Mouse (Mus musculus): Measurements from ENCODE around the gene Thap12. TPM values are rescaled to one million over a fixed set of nuclear protein-coding genes. Genes with fewer than 3 reads are reported as not detected.
A peak's percentile ranks its signal among the peaks of the same experiment; 100 is the strongest.

Thap12 gene
- polyA plus RNA-seq (2016; fragmentation: Nextera tagmentation; extraction: Ambion mirVana), result 50.8 and 56.2 TPM in 2 replicates

DNA sequence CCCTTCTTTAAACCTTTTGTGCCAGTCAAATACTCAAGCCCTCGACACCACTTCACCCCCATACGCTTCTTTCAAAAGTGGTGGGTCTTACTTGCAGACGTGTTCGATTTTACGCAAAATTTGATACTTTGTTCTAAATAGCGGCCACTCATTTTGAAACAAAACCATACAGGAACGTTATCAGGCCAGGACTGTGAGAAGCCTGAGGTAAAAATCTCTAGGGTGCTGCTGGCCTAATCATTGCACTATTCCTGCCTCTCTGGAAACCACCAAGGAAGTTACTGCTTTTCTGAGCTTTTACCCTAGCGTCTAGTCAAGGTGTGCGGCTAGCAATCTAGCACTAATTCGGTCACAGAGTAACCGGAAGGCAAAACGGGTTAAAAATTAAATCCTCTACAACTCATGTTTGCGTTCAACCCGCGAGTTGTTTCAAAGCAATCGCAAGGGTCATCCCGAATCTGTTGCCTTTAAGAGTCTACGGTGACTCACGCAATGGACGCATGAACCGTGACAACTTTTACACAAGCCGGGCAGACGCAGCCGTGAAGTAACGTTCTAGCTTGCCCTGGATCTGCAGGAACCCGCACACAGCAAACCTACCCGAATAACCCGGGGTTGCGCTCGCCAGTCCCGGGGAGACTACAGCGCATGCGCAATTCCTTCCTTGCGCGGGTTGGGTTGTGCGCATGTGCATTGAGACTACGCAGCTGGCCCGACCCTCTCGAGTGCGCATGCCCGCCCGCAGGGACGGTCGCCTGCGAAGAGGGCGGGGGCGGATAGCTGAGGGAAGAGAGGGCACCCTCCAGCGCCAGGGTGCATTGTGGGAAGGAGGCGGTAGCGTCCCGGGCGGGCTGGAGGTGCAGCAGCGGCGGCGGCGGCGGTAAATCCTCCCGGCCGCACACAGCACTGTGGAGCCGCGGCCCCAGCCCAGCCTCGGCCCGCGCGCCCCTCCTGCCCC lies at the start of gene Thap12:
Gene Thap12, plus strand, starts transcription at position 821 of the 958 bp plus-strand sequence.
- H3K27ac ChIP-seq, result peak within 1 kb of the TSS; percentile 94
- 0 out of 2 replicates have a peak, but pooled peaks cover 4% of the 10 kb centered on the region for H3K36me3 ChIP-seq
- H3K4me3 ChIP-seq, result peak within 1 kb of the TSS; percentile 84
- H3K4me1 ChIP-seq, result peaks cover 34% of the 10 kb centered on the region
- WGBS, result 4% methylated on average over 65 of the region's 65 CpGs
- no peaks in the 10 kb centered on the region for H3K9me3 ChIP-seq (replicated peaks)
- peak; percentile 100 for DNase-seq (ENCODE audit: low spot score)
- no peaks in the 10 kb centered on the region for H3K27me3 ChIP-seq (ENCODE audit: low read depth, poor library complexity, severe bottlenecking)

DNA sequence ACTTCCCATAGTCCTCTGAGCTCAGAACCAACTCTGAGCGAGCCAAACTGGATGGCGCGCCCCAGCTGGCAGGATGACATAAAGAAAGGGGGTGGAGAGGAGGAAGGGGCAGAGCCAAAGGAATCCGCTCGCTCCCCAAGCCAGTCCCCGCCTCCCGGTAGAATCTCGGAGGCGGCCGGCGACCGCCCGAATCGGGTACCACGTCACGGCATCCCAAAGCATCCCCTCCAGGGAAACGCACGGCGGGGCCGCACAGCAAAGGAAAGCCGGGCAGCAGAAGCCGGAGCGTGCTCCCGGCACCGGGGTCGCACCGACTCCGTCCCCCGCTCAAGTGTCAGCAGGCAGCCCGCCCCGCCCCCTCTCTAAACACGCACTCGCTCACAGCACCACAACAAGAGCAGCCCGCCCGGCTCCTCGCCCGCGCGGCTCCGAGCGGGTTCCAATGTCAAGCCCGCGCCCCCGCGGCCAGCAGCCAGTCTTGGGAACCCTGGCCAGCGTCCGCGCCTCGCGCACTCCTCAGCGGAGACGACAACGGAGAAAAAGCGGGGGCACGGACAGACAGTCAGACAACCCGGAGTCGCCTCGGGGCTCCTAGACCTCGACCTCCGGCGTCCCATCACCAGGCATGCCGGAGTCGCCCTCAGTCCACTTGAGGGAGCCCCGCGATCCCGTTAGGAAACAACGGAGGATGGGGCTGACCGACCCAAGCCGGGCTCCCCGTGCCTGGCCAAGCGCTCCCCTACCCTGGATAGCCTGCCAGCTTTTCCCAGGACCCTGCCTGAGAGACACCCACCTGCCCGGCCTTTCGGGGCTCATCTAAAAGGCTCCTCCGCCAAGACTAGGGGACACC lies 47.0 kb upstream of the Thap12 start:
- H3K36me3 ChIP-seq, result peaks cover 60% of the 10 kb centered on the region
- H3K9me3 ChIP-seq (replicated peaks), result no peaks in the 10 kb centered on the region
- H3K4me1 ChIP-seq, result peaks cover 21% of the 10 kb centered on the region
- WGBS, result under 1% methylated on average over 74 of the region's 74 CpGs
- DNase-seq (ENCODE audit: low spot score), result peak; percentile 85
- peak overlapping the region; percentile 99 for H3K4me3 ChIP-seq
- H3K27me3 ChIP-seq (ENCODE audit: low read depth, poor library complexity, severe bottlenecking), result no peaks in the 10 kb centered on the region
- peak overlapping the region; percentile 97 for H3K27ac ChIP-seq

DNA sequence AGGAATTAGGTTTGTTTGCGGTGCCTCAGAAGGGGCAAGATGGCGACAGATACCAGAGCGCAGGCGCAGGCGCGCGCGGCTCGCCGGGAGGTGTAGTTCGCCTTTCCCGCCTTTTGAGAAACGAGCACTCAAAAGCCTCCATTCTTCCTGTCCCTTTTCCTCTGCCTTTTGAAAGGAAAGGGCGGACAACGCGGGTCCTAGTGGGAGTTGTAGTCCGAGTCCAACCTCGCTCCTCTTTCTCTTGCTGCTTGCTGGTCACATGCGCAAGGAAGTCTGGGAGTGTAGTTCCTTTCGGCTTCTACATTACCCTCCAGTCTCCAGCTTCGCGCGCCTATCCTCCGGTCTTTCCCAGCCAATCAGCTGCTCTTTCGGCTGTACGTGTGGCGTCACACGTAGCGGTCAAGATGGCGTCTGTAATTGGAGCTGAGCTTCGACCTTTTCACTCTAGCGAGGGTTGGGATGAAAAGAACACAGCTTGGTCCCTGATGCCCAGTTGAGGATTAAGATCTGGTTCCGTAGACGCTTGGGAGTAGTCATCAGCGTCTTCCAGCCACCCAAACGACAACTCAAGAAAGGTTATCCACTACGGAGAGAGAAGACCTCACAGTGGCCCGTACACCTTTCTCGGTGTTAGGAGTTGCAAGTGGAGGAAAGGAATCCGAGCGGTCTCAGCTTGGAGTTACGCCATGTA lies 46.2 kb upstream of the Thap12 start, which contains the start of gene Emsy:
Gene Emsy, minus strand, starts transcription at position 253 of the 691 bp plus-strand sequence.
- peak within 1 kb of the TSS; percentile 99 for H3K4me3 ChIP-seq
- peaks cover 21% of the 10 kb centered on the region for H3K4me1 ChIP-seq
- H3K27me3 ChIP-seq (ENCODE audit: low read depth, poor library complexity, severe bottlenecking), result no peaks in the 10 kb centered on the region
- under 1% methylated on average over 42 of the region's 42 CpGs for WGBS
- peak; percentile 94 for DNase-seq (ENCODE audit: low spot score)
- peaks cover 58% of the 10 kb centered on the region for H3K36me3 ChIP-seq
- H3K9me3 ChIP-seq (replicated peaks), result no peaks in the 10 kb centered on the region
- peak within 1 kb of the TSS; percentile 97 for H3K27ac ChIP-seq

DNA sequence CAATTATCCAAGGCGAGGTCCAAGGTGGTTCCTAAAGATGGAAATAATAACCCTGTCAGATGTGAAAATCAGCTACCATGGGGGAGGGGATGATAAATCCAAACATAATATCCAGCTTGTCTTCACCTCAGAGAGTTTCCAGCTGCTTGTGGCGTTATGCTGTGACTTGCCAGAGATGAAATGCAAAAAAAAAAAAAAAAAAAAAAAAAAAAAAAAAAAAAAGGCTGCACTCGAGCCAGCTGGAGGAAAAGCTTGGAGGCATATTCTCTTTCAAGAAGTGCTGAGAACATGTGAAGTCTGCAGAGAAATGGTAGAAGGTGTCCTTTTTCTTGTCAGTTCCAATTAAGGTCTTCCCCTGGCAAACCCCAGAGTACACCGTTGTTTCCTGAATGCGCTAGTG lies 37.7 kb upstream of the Thap12 start:
- no peaks in the 10 kb centered on the region for H3K27me3 ChIP-seq (ENCODE audit: low read depth, poor library complexity, severe bottlenecking)
- 59% methylated on average over 5 of the region's 5 CpGs for WGBS
- H3K4me3 ChIP-seq, result no peak overlapping the region
- no peaks in the 10 kb centered on the region for H3K9me3 ChIP-seq (replicated peaks)
- no peak overlapping the region for H3K27ac ChIP-seq
- peaks cover 13% of the 10 kb centered on the region for H3K4me1 ChIP-seq
- DNase-seq (ENCODE audit: low spot score), result no peak
- H3K36me3 ChIP-seq, result 0 out of 2 replicates have a peak, but pooled peaks cover 11% of the 10 kb centered on the region

DNA sequence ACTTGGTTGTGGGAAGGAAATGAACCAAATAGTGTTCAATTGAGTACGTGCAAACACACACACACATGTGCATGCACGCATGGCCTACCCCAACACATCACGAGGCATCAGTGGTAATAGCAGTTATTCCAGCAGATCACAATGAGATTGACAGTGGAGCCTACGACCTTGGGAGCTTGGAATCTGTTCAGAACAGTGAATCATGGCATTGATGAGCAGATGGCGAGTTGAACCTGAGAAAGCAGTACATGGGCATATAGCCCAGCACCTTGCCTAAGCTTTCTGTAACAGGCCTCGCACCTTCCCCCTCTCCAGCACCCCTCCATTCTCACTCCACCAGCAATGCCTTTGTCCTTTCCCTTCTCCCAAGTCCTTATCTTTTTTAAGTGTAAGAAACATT lies 37.2 kb upstream of the Thap12 start:
- Histone ChIP-seq H3K9me3 (replicated peaks) (no peaks in the 10 kb centered on the region), H3K36me3 (0 out of 2 replicates have a peak, but pooled peaks cover 6% of the 10 kb centered on the region), H3K27me3 (ENCODE audit: low read depth, poor library complexity, severe bottlenecking) (no peaks in the 10 kb centered on the region), H3K27ac (no peak overlapping the region), H3K4me1 (peaks cover 13% of the 10 kb centered on the region), H3K4me3 (no peak overlapping the region)
- DNase-seq (ENCODE audit: low spot score), result no peak
- WGBS, result 92% methylated on average over 6 of the region's 6 CpGs

DNA sequence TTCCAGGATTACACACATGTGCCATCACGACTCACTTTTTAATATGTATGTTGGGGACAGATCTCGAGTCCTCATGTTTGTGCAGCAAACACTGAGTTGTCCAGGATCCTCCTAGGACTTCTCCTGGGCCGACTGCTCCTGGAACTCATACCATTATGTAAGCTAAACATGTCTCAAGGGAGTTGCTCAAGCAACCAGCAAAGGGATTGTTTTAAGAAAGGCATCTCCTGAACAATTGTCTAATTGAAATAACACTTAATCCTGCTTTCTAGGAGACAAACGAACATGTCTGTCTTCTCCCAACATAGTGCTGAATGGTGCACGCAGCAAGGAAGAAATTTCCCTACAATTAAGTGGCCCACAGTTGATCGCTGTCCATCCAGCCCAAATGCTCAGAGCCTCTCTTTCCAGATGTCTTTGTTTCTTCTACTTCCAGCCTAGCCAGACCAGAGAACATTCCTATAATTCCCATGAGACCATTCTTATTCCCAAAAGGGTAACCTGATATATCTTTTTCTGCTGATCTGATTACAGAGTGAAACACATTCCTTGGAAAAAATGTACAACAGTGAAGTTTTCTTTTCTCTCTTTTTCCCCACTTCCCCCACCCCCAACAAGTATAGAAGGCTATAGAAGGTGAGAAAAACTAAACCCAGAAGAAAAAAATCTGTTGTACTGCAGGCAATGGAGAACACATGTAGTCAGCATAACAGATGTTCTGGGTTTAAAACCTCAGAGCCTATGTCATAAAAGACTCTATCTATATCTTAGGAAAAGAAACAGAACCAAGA lies 34.8 kb upstream of the Thap12 start:
- Histone ChIP-seq H3K4me3 (no peak overlapping the region), H3K4me1 (peaks cover 34% of the 10 kb centered on the region), H3K27ac (peak overlapping the region; percentile 27; the same call in 1 of the 2 replicates), H3K9me3 (replicated peaks) (no peaks in the 10 kb centered on the region), H3K27me3 (ENCODE audit: low read depth, poor library complexity, severe bottlenecking) (no peaks in the 10 kb centered on the region), H3K36me3 (no peaks in the 10 kb centered on the region)
- 84% methylated on average over 6 of the region's 6 CpGs for WGBS
- no peak for DNase-seq (ENCODE audit: low spot score)

DNA sequence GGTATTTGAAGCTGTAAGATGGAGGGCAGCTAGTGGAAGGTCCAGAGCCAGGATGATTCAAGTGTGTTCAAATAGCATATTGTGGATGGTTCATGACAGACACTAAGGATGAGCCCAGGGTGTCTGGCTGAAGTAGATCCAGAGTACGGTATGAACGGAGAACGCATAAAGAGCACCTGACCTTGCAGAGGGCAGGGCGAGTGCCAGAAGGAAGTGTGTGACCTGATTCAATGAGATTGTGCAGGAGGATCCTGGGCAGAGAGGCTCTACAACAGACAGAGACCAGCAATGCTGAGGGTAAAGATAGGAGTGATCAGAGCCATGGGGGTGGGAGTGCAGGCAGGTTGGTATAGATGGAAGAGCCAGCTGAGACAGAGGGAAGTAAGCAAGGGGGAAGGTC lies 32.1 kb upstream of the Thap12 start:
- no peak overlapping the region for H3K4me3 ChIP-seq
- peaks cover 34% of the 10 kb centered on the region for H3K4me1 ChIP-seq
- no peaks in the 10 kb centered on the region for H3K36me3 ChIP-seq
- no peaks in the 10 kb centered on the region for H3K9me3 ChIP-seq (replicated peaks)
- DNase-seq (ENCODE audit: low spot score), result no peak
- H3K27me3 ChIP-seq (ENCODE audit: low read depth, poor library complexity, severe bottlenecking), result peaks cover 5% of the 10 kb centered on the region; the same call in 1 of the 2 replicates
- 91% methylated on average over 4 of the region's 4 CpGs for WGBS
- H3K27ac ChIP-seq, result peak overlapping the region; percentile 58; the same call in 1 of the 2 replicates

DNA sequence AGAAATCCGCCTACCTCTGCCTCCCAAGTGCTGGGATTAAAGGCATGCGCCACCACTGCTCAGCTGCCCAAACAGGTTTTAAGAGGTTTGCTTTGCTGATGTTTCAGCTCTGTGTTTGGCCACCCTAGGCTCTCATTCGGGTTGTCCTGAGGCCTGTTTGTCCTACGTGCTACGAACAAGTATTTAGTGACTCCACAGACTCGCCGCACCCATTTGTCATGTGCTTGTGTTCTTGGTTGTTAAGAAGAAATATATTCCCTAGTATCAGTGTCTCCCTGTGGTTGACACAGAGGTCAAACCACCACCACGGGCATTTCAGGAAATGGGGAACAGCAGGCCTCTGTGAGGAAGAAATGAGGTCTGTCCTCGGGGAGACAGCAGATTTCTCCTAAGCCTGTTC lies 31.5 kb upstream of the Thap12 start:
- Histone ChIP-seq H3K4me1 (peaks cover 34% of the 10 kb centered on the region), H3K4me3 (no peak overlapping the region), H3K9me3 (replicated peaks) (no peaks in the 10 kb centered on the region), H3K27ac (peak overlapping the region; percentile 58), H3K36me3 (no peaks in the 10 kb centered on the region), H3K27me3 (ENCODE audit: low read depth, poor library complexity, severe bottlenecking) (peaks cover 5% of the 10 kb centered on the region; the same call in 1 of the 2 replicates)
- no peak for DNase-seq (ENCODE audit: low spot score)
- WGBS, result 42% methylated on average over 9 of the region's 9 CpGs

DNA sequence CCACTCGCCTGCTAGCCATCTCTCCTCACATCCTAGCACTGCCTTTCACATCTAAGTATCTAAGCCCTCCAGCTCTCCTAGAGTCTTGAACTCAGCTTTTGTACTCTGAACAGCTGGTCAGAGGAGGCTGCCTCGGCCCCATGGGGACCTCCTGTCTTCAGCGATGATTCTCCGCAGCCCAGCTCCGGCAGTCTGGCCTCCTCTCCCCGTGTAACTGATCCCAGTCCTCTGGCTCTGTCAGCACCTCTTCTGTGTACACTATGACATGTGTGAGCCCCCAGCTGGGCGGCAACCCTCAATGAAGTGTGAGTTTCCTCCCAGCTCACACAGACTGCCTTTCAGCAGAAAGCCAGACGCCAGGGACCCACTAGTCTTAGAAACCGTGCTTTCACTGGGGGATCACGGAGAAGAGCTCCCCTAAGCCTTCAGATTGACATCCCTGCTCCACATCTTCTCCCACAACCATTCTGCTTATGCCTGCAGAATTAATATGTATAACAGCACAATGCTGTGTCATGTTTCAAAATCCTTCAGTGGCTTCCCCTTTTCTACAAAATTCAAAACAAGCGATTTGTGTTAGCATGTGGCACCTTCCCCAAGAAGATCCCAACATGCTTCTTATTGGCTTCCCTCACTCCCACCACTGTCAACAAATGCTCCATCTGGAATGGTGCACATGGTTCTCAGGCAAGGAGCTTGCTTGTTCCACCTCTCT lies 30.5 kb upstream of the Thap12 start:
- DNase-seq (ENCODE audit: low spot score), result peak; percentile 66
- H3K27me3 ChIP-seq (ENCODE audit: low read depth, poor library complexity, severe bottlenecking), result peaks cover 5% of the 10 kb centered on the region; the same call in 1 of the 2 replicates
- no peaks in the 10 kb centered on the region for H3K9me3 ChIP-seq (replicated peaks)
- peaks cover 38% of the 10 kb centered on the region for H3K4me1 ChIP-seq
- H3K36me3 ChIP-seq, result no peaks in the 10 kb centered on the region
- peak overlapping the region; percentile 58 for H3K27ac ChIP-seq
- WGBS, result 45% methylated on average over 11 of the region's 11 CpGs
- H3K4me3 ChIP-seq, result 0 out of 2 replicates have a peak overlapping the region, but pooled peaks have one; percentile 0

DNA sequence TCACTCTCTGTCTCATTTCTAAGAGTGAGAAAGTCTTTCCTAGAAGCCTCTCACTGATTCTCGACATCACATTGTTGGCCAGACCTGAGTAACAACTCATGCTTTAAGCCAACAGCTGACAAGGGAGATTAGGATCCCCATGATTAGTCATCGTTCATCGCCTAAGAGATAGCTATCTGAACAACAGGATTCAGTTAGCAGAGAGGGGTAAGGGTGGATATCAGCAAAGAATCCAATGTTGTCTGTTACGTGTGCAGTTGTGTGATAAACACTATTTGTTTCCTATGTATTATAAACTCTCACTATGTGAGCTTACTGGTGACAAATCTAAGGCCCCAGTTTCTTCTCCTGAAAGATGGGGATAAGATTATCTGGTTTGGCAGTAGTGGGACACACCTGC lies 28.6 kb upstream of the Thap12 start:
- no peak for DNase-seq (ENCODE audit: low spot score)
- no peaks in the 10 kb centered on the region for H3K9me3 ChIP-seq (replicated peaks)
- H3K4me1 ChIP-seq, result peaks cover 44% of the 10 kb centered on the region
- H3K36me3 ChIP-seq, result no peaks in the 10 kb centered on the region
- H3K27me3 ChIP-seq (ENCODE audit: low read depth, poor library complexity, severe bottlenecking), result peaks cover 5% of the 10 kb centered on the region; the same call in 1 of the 2 replicates
- no peak overlapping the region for H3K4me3 ChIP-seq
- H3K27ac ChIP-seq, result no peak overlapping the region
- WGBS, result 84% methylated on average over 4 of the region's 4 CpGs

DNA sequence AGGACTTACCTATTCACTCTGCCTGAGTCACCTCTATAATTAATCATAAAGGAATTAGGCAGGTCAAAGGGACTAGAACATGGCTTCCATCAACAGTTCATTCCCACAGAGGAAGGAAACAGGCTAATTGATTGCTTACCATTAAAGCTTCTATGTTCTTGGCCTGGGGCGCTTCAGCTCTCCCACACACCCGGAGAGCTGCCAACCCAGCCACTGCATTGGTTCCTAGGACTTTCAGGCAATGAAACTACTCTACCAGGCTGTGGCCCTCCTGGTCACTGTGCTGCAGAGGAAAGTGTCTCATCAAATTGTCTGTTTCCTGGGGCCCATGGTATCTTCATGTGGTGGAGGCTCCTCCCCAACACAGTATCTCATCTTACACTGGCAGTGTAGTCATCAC lies 25.4 kb upstream of the Thap12 start:
- 57% methylated on average over 2 of the region's 2 CpGs for WGBS
- H3K4me1 ChIP-seq, result peaks cover 35% of the 10 kb centered on the region
- H3K36me3 ChIP-seq, result no peaks in the 10 kb centered on the region
- no peaks in the 10 kb centered on the region for H3K9me3 ChIP-seq (replicated peaks)
- H3K4me3 ChIP-seq, result no peak overlapping the region
- H3K27ac ChIP-seq, result no peak overlapping the region
- peaks cover 5% of the 10 kb centered on the region; the same call in 1 of the 2 replicates for H3K27me3 ChIP-seq (ENCODE audit: low read depth, poor library complexity, severe bottlenecking)
- DNase-seq (ENCODE audit: low spot score), result peak; percentile 46
